In genomic region chr19:29680182-29681152, GRCm38 (mm10) we compare ENCODE assay signal across 29 mouse cellular contexts. TPM values are rescaled to one million over a fixed set of nuclear protein-coding genes. Genes with fewer than 3 reads are reported as not detected.
DNase-seq lines count a peak whose midpoint lies in the region; ATAC-seq and TF ChIP-seq lines count a peak whose summit lies in the region.
"Had no signal": no experiment of that assay in that cellular context is flagged by ENCODE, and none has a peak within 500 bp of the region (broad histone marks: within the 10 kb centered on the region; RNA-seq: fewer than 3 reads in every experiment).

No protein-coding gene starts in this region.

- H3K36me3 ChIP-seq in lung, embryonic 15.5 days: no peaks in the 10 kb centered on the region
- H3K36me3 ChIP-seq in MEL (ENCODE audit: control insufficient read depth in 1 of 2, insufficient read depth in 2 of 2, low read length in 2 of 2): peaks cover 0 to 19% of the 10 kb centered on the region in 2 experiments; a peak in 2 of 4 replicates
- H3K36me3 ChIP-seq: embryonic facial prominence, embryonic 10.5 days; forebrain, embryonic 15.5 days; heart, embryonic 12.5 days; hindbrain, embryonic 12.5 days; liver, embryonic 15.5 days; midbrain, embryonic 15.5 days; neural tube, embryonic 12.5 days had no signal

- no peaks in the 10 kb centered on the region for H3K79me2 ChIP-seq in MEL (ENCODE audit: control insufficient read depth, insufficient read depth, low read length, poor library complexity)

- no peak overlapping the region for H3K4me3 ChIP-seq in lung, embryonic 15.5 days
- H3K4me3 ChIP-seq in MEL (ENCODE audit: control insufficient read depth in 1 of 2, insufficient read depth in 1 of 2, low read depth in 2 of 2, low read length in 2 of 2): no peak overlapping the region
- H3K4me3 ChIP-seq: embryonic facial prominence, embryonic 10.5 days; forebrain, embryonic 15.5 days; heart, embryonic 12.5 days; hindbrain, embryonic 12.5 days; left cerebral cortex, adult 2 months; liver, embryonic 15.5 days; midbrain, embryonic 15.5 days; neural tube, embryonic 12.5 days had no signal

- peak; percentile 73; the same call in 1 of the 2 replicates for ATAC-seq in lung, embryonic 15.5 days (ENCODE audit: borderline replicate concordance, extremely low read depth, low FRiP score, low TSS enrichment)
- peak; percentile 54 for ATAC-seq in CD4-positive, CD25-positive, alpha-beta regulatory T cell, adult 4 months
- 0 out of 2 replicates have a peak, but pooled peaks have one; percentile 14 for ATAC-seq in megakaryocyte progenitor cell, adult 5-6 weeks (replicated peaks; ENCODE audit: poor library complexity)
- ATAC-seq: forebrain, embryonic 15.5 days; midbrain, embryonic 15.5 days had no signal

- peaks cover 3% of the 10 kb centered on the region; the same call in 1 of the 2 replicates for H3K4me1 ChIP-seq in lung, embryonic 15.5 days
- H3K4me1 ChIP-seq in MEL (ENCODE audit: control insufficient read depth in 1 of 2, insufficient read depth in 2 of 2, low read length in 2 of 2): peaks cover 5 to 25% of the 10 kb centered on the region in 2 experiments
- H3K4me1 ChIP-seq: forebrain, embryonic 15.5 days; heart, embryonic 12.5 days; hindbrain, embryonic 12.5 days; midbrain, embryonic 15.5 days; neural tube, embryonic 12.5 days had no signal

- peaks cover 79% of the 10 kb centered on the region for H3K27me3 ChIP-seq in lung, embryonic 15.5 days
- no peaks in the 10 kb centered on the region for H3K27me3 ChIP-seq in MEL (ENCODE audit: control insufficient read depth in 1 of 2, insufficient read depth in 2 of 2, low read length in 2 of 2)
- H3K27me3 ChIP-seq: forebrain, embryonic 15.5 days; hindbrain, embryonic 12.5 days; liver, embryonic 15.5 days; midbrain, embryonic 15.5 days; neural tube, embryonic 12.5 days had no signal

- H3K9ac ChIP-seq in lung, embryonic 15.5 days: no peak overlapping the region
- no peak overlapping the region for H3K9ac ChIP-seq in MEL (ENCODE audit: control insufficient read depth, low read depth, low read length, poor library complexity, severe bottlenecking)
- H3K9ac ChIP-seq: forebrain, embryonic 15.5 days; heart, embryonic 12.5 days; hindbrain, embryonic 12.5 days; liver, embryonic 15.5 days; midbrain, embryonic 15.5 days; neural tube, embryonic 12.5 days had no signal

- H3K9me3 ChIP-seq in lung, embryonic 15.5 days: no peaks in the 10 kb centered on the region; the same call in 1 of the 2 replicates
- H3K9me3 ChIP-seq in MEL (replicated peaks; ENCODE audit: insufficient read depth, low read length): no peaks in the 10 kb centered on the region
- H3K9me3 ChIP-seq: forebrain, embryonic 15.5 days; liver, embryonic 15.5 days; midbrain, embryonic 15.5 days had no signal

- WGBS in lung, embryonic 15.5 days: 35% methylated on average over 13 of the region's 13 CpGs

- TF ChIP-seq RAD21 in MEL (IDR thresholded peaks at IDR 0.05; ENCODE audit: low read depth, low read length): no peak

- DNase-seq in lung, postnatal 4 days: no peak
- DNase-seq in MEL (ENCODE audit: low read depth, low spot score): peak; percentile 95
- DNase-seq in spleen, postnatal 10 days (ENCODE audit: low spot score in 2 of 2): no peak
- no peak for DNase-seq in B cell, adult 2 months
- DNase-seq: adrenal gland, postnatal 10 days; cerebellum, adult 9-11 months; gastrocnemius, postnatal 10 days; heart, postnatal 10 days; kidney, adult 11 months; layer of hippocampus, adult 9-11 months; right cerebral cortex, postnatal 14 days; spleen, adult 18-20 months had no signal

- H3K27ac ChIP-seq in lung, embryonic 15.5 days: peak overlapping the region; percentile 29; the same call in 1 of the 2 replicates
- H3K27ac ChIP-seq in MEL (ENCODE audit: control insufficient read depth, low read depth, low read length): peak overlapping the region; percentile 51
- H3K27ac ChIP-seq: embryonic facial prominence, embryonic 10.5 days; forebrain, embryonic 15.5 days; hindbrain, embryonic 12.5 days; left cerebral cortex, adult 2 months; liver, embryonic 15.5 days; midbrain, embryonic 15.5 days; neural tube, embryonic 12.5 days had no signal

- TF ChIP-seq POLR2A in MEL (IDR thresholded peaks at IDR 0.05; ENCODE audit: control insufficient read depth in 1 of 2, insufficient read depth in 1 of 2, low read depth in 1 of 2, low read length in 2 of 2, poor library complexity in 1 of 2): no peak

- no peak for TF ChIP-seq CTCF in MEL (IDR thresholded peaks at IDR 0.05 in 2 of 3, conservative IDR thresholded peaks at IDR 0.05 in 1 of 3; ENCODE audit: control insufficient read depth in 1 of 3, insufficient read depth in 1 of 3, low read depth in 2 of 3, low read length in 3 of 3, poor library complexity in 1 of 3, severe bottlenecking in 1 of 3)

- no peak overlapping the region for H3K4me2 ChIP-seq in lung, embryonic 15.5 days
- H3K4me2 ChIP-seq: forebrain, embryonic 15.5 days; heart, embryonic 12.5 days; hindbrain, embryonic 12.5 days; liver, embryonic 15.5 days; midbrain, embryonic 15.5 days; neural tube, embryonic 12.5 days had no signal

- TF ChIP-seq EP300 in MEL (IDR thresholded peaks at IDR 0.05; ENCODE audit: low read depth in 1 of 2, low read length in 2 of 2): peak; percentile 96 to 97

TF ChIP-seq in MEL, 35 proteins besides CTCF, POLR2A, EP300 and RAD21 (continues in another document):
- TF ChIP-seq HCFC1 (IDR thresholded peaks at IDR 0.05; ENCODE audit: low read depth, low read length) (peak; percentile 60), ZNF384 (IDR thresholded peaks at IDR 0.05; ENCODE audit: low read depth, low read length) (peak; percentile 42; the same call in 1 of the 2 replicates), NRF1 (IDR thresholded peaks at IDR 0.05; ENCODE audit: insufficient read depth, low read depth, low read length, poor library complexity, severe bottlenecking) (no peak), UBTF (IDR thresholded peaks at IDR 0.05; ENCODE audit: borderline replicate concordance, insufficient read depth, low read depth, low read length) (no peak), ETS1 (IDR thresholded peaks at IDR 0.05; ENCODE audit: low read depth, low read length) (peak; percentile 97), GATA1 (IDR thresholded peaks at IDR 0.05; ENCODE audit: low read depth, low read length) (peak; percentile 99), MAFK (IDR thresholded peaks at IDR 0.05; ENCODE audit: borderline replicate concordance, low read depth, low read length) (peak; percentile 88), NELFE (IDR thresholded peaks at IDR 0.05; ENCODE audit: low read depth, low read length) (no peak), ZKSCAN1 (IDR thresholded peaks at IDR 0.05; ENCODE audit: low read depth, low read length) (no peak), KAT2A (conservative IDR thresholded peaks at IDR 0.05; ENCODE audit: low read depth, low read length) (no peak; the same call in 1 of the 2 replicates), POLR2AphosphoS2 (IDR thresholded peaks at IDR 0.05; ENCODE audit: low read length) (no peak), MAZ (IDR thresholded peaks at IDR 0.05; ENCODE audit: low read depth, low read length) (peak; percentile 71; the same call in 1 of the 2 replicates), MAX (IDR thresholded peaks at IDR 0.05; ENCODE audit: low read length) (peak; percentile 83), TBP (IDR thresholded peaks at IDR 0.05; ENCODE audit: low read depth, low read length) (peak; percentile 44; the same call in 1 of the 2 replicates), MXI1 (IDR thresholded peaks at IDR 0.05; ENCODE audit: low read depth, low read length) (peak; percentile 87), ELF1 (IDR thresholded peaks at IDR 0.05; ENCODE audit: low read depth, low read length) (peak; percentile 36; the same call in 1 of the 2 replicates), TAL1 (IDR thresholded peaks at IDR 0.05; ENCODE audit: low read length) (peak; percentile 61), JUND (IDR thresholded peaks at IDR 0.05; ENCODE audit: low read depth, low read length) (no peak), GABPA (IDR thresholded peaks at IDR 0.05; ENCODE audit: low read depth, low read length) (peak; percentile 70), ZC3H11A (IDR thresholded peaks at IDR 0.05; ENCODE audit: low read depth, low read length) (peak; percentile 16; the same call in 1 of the 2 replicates), SIN3A (IDR thresholded peaks at IDR 0.05; ENCODE audit: low read length) (peak; percentile 89), RCOR1 (IDR thresholded peaks at IDR 0.05; ENCODE audit: low read depth, low read length) (peak; percentile 91), SMC3 (IDR thresholded peaks at IDR 0.05; ENCODE audit: low read depth, low read length) (peak; percentile 12; the same call in 1 of the 2 replicates), USF2 (IDR thresholded peaks at IDR 0.05; ENCODE audit: borderline replicate concordance in 1 of 2, insufficient read depth in 1 of 2, low read depth in 1 of 2, low read length in 2 of 2) (no peak), CHD2 (IDR thresholded peaks at IDR 0.05; ENCODE audit: low read length) (peak; percentile 48; the same call in 1 of the 2 replicates), MEF2A (IDR thresholded peaks at IDR 0.05; ENCODE audit: extremely low read depth, insufficient replicate concordance, low read depth, low read length, poor library complexity, severe bottlenecking) (peak; percentile 95; the same call in 1 of the 2 replicates), MYC (IDR thresholded peaks at IDR 0.05; ENCODE audit: low read depth, low read length) (peak; percentile 94), MYB (IDR thresholded peaks at IDR 0.05; ENCODE audit: low read depth, low read length) (no peak)

RNA-seq across cellular contexts. Expression of gene Mlana, which starts 17.2 kb away (rescaled TPM):
- not detected in 2 replicates for polyA plus RNA-seq in lung, embryonic 15.5 days (2015; fragmentation: Nextera tagmentation; extraction: Ambion mirVana)
- polyA plus RNA-seq in CD4-positive, CD25-positive, alpha-beta regulatory T cell, adult 4 months (2017; shearing (Covaris generic)): not detected
- 0.27 and 0.69 TPM in 2 replicates for total RNA-seq in MEL (2012; rRNA removed)
- polyA plus RNA-seq in MEL (2012; ENCODE audit: insufficient read depth in 1 of 2, insufficient read length in 2 of 2, low read depth in 1 of 2, low replicate concordance in 2 of 2, missing spikeins in 1 of 2): under 1 TPM in 1 of 2 experiments, not detected in 1; 0.78 TPM
- not detected in 2 replicates for total RNA-seq in megakaryocyte progenitor cell, adult 5-6 weeks (2015)
- total RNA-seq in megakaryocyte progenitor cell, adult 5-6 weeks (2017): not detected in 2 replicates
- total RNA-seq: adrenal gland, postnatal 10 days; granulocyte monocyte progenitor cell, adult 5-6 weeks; megakaryocyte, adult 5-6 weeks had no signal
- polyA plus RNA-seq: cortical plate, adult 2 months; forebrain, embryonic 15.5 days; hindbrain, embryonic 12.5 days; kidney, embryonic 16.5 days; large intestine, adult 2 months; liver, embryonic 15.5 days; midbrain, embryonic 15.5 days; neural tube, embryonic 12.5 days; testis, adult 2 months had no signal

RNA-seq across cellular contexts. Expression of gene Ermp1, which starts 32.3 kb away (rescaled TPM):
- polyA plus RNA-seq in lung, embryonic 15.5 days (2015; fragmentation: Nextera tagmentation; extraction: Ambion mirVana): 6.9 and 7.9 TPM in 2 replicates
- 10 to 100 TPM; 11.8 to 15.7 TPM for polyA plus RNA-seq in CD4-positive, CD25-positive, alpha-beta regulatory T cell, adult 4 months (2017; shearing (Covaris generic))
- 62.3 and 68.4 TPM in 2 replicates for total RNA-seq in MEL (2012; rRNA removed)
- 100 to 1,000 TPM in 1 of 2 experiments, 10 to 100 TPM in 1; 82.0 to 167 TPM for polyA plus RNA-seq in MEL (2012; ENCODE audit: insufficient read depth in 1 of 2, insufficient read length in 2 of 2, low read depth in 1 of 2, low replicate concordance in 2 of 2, missing spikeins in 1 of 2)
- total RNA-seq in megakaryocyte progenitor cell, adult 5-6 weeks (2015): 37.3 and 42.5 TPM in 2 replicates
- total RNA-seq in megakaryocyte progenitor cell, adult 5-6 weeks (2017): 44.8 and 51.3 TPM in 2 replicates

Comparison
In these comparisons a context has a peak if more than half of its experiments do, and no peak if none do; other contexts are left out.
1. ATAC-seq: peak in every context shown above with its lines; median percentile 73 in lung, embryonic 15.5 days; 54 in CD4-positive, CD25-positive, alpha-beta regulatory T cell, adult 4 months; 14 in megakaryocyte progenitor cell, adult 5-6 weeks.